Mouse (Mus musculus): ENCODE results near the gene Enc1.

Enc1 gene

DNA sequence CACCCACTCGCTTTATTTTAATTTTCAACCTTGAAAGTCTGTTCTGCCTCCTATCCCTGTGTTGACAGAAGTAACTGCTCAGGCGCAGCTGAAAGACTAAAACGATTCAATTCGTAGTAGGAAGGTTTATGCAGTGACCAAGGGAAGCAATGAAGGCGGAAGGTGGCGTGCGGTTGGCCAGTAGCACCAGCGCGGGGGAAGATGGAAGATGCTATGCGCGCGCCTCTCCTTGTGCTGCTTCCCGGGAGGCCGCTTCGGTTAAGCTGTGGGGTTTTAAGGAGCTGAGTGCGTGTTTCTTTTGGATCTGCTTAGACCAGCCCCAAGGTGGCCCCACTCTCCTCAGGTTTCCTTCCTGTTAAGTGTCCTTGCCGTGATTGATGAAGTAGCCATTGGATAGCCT lies 15.8 kb upstream of the Enc1 start:
- DNase-seq (ENCODE audit: low read depth in 2 of 2, low spot score in 2 of 2) = no peak

DNA sequence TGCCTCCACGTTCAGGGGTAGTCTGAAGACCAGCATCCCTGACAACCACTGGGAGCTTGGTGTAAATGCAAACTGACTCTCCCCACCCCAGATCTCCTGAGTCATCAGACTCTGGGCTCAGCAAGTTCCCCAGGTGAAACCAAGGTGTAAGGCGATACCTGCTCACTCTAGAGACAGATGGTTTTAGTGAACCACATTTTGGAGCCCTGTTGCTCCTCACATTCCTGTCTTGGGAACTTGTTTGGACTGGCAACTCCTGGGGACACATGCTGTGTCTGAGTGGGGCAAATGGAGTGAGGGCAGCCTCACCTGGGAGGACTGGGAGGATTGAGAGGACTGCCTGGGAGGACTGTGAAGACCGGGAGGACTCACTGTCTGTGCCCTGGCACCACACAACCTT lies 13.1 kb upstream of the Enc1 start:
- no peak for DNase-seq (ENCODE audit: low read depth in 2 of 2, low spot score in 2 of 2)

DNA sequence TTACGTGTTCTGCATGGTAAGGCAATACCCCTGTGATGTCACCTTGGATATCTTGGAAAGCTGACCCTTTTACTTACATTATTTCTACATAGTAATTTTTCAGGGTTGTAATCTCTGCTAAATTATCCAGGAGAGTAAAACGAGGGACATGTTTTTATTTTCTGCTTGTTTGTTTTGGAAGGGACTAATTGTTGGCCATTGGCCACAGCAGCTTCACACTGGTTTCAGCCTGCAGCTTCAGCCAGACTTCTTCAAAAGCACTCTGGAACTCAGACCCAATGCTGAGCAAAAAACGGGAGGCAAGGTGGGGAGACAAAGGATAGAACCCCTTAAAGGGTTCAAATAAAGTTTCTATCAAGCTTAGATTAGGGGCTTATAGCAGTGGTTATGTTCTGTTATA lies 10.8 kb upstream of the Enc1 start:
- no peak for DNase-seq (ENCODE audit: low read depth in 2 of 2, low spot score in 2 of 2)

DNA sequence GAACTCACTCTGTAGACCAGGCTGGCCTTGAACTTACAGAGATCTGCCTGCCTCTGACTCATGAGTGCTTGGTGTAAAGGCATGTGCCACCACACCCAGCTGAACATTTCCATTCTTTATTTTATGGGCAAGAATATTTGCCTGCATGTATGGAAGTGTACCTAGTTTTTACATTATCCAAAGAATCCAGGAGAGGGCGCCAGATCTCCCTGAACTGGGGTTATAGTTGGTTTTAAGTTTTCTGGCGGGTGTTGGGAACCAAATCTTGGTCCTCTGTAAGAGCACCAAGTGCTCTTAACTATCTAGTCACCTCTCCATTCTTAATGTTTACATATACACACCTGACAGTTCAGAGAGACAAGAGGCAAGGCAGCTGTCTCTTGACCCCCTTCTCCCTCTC lies 7.8 kb upstream of the Enc1 start:
- no peak for DNase-seq (ENCODE audit: low read depth in 2 of 2, low spot score in 2 of 2)

DNA sequence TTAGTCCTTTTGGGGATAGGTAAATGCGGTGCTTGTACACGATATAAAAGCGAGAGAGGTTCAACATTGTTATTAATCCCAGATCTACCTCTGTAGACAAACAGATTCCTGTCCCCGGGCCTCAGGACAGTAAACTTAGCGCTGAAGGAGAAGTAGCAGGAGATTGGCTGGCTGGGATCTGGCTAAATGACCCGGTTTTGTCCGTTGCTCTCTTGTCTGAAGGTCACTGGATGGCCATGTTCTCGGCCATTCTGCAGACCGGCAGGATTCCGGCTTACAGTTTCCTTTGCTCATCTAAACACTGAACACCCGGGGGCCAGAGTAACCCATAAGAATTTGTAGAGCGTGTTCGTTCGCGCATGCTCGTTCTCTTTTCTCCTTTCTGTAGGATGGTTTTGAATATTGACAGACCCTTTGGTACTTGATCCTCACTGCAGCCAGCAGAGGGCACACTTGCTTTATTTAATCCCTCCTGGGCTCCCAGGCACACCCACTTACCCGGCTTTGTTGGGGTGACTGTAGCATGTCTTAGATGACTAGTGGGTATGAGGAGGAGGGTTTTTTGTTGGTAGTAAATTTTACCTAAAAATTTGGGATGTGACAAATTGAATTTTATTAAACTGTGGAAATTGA lies 6.0 kb upstream of the Enc1 start:
- DNase-seq (ENCODE audit: low read depth in 2 of 2, low spot score in 2 of 2) = peak; percentile 74 to 81

DNA sequence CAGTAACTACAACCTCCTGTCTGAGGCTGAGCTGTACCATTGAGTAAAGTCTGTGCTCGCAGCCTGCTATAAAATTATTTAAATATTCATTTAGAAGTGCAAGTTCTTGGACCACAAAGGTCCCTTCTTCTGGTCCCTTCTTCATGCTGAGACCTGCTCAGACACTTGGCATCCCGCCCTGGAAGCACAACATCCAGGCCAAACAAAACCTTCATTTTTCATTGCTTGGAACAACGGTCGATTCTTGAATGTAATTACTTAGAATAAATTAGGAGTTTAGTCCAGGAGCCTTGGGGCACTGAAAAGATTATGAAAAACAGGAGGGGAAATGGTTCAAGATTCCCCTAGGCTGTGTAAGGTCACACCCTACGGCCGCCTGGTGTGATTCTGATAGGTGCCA lies 5.0 kb upstream of the Enc1 start:
- no peak for DNase-seq (ENCODE audit: low read depth in 2 of 2, low spot score in 2 of 2)

DNA sequence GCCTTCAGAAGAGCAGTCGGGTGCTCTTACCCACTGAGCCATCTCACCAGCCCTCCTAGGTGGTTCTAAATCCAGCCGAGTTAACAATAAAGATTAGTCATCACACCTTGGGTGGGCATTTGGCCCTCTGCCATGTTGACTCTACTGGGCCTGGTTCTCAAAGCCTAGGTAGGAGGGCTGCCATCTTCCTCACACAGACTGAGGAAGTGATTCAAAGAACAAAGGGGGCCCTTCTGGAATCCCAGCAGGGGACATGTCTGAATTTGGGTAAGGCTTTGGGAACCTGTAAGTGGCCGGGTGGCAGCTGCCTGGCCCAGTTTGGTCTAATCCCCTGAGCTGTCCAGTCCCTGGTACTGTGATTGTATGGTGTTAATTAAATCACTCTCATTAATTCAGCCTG lies 3.2 kb upstream of the Enc1 start:
- DNase-seq (ENCODE audit: low read depth in 2 of 2, low spot score in 2 of 2) = no peak

DNA sequence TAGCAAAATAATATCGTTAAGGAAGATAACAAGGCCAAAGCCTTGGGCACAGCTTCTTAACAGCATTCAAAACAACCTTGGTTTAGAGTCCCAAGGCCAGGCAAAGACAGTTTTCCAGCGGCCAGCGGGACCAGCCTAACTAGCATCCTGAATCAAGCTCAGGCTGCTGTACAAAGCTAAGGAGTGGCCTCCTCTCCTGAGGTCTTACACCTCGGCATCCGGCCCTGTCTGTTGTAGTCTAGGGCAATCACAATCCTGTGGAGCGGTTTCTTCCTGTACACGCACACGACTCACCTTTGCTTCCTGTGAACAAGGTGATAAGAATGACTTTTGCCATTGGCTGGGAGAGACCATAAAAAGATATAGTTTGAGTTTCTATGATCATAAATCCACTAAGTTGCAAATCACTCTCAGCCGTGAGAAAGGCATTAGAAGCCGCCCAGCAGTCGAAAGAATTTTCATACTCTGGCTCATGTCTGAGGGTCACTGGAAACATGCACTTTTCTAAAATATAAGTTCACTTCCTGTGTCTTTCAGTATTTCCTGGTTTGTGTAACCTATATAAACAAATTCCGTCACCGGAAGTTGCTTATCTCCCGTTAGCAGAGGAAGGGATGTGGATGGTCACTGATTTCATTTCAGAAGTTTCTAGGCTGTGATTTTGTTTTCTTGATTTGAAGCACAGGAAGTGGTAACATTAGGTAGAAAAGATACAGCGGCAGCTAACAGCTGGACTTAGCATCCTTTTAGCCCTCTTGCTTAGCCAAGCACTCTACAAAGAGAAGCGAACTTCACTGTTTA lies 2.5 kb upstream of the Enc1 start:
- no peak for DNase-seq (ENCODE audit: low read depth in 2 of 2, low spot score in 2 of 2)

DNA sequence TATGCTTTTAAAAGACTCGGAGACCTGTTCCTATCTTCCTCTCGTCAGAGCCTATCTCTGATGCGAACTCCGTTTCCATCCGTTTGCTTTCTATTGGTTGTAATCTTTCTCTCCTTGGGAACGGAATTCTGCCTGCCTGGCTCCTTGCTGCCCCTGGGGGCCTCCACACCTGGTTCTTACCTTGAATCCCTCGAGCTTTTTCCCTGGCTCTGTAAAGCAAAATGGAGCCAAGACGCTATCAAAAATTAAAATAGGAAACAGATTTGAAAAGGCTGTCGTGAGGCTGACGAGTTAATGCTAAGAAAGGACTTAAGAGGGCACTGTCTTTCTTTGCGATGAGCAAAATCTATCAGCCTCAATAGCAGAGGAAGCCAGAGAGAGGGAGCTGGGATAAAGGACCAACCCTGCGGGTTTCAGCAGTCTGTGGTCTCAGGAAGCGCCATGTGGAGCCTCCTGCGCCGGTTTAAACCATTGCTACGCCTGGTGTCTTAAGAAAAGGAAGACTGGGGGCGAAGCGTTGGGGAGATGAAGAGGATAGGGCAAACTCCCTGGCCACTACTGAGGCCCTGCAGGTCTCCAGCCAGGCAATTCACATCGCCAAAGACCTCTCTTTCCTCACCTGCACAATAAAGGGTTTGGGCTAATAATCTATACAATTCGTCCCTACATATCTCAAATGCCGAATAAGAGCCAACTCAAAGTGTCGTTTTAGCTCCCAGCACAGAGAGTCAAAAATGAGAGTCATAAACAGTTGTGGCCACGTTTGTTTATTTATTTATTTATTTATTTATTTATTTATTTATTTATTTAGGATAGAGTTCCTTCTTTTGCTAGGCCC lies 1.3 kb upstream of the Enc1 start:
- peak in 1 of 2 experiments; percentile 24 for DNase-seq (ENCODE audit: low read depth in 2 of 2, low spot score in 2 of 2)

DNA sequence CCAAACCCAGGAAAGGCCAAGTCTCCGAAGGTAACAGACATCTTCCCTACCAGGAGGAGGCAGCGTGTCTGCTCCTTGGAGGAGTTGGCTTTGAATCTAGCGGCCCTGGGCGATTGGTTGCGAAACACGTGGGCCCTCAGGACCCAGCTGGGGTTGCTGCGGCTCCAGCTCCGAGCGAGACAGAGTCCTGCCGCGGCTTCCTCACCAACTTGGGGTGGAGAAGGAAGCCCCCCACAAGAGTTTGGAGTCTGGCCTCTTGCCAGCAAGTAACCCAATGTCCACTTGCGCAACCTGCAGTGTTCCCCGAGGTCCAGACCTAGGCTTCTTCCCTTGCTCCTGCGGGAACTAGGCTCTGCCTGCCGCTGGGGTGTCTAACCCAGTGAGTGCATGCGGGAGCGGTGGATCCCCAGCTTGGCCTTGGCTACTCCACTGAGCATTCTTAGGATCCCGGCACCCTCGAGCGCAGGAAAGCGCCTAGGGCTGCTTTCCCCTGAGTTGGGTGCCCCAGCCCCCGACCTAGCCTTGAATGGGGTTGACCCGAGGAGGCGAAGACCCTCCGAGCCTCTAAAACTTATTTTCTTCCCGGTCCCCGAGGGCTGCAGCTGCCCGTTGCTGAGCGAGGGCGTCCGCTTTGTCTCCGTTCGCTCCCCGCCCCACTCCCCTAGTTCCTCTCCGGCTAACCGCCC lies 483 bp upstream of the Enc1 start:
- DNase-seq (ENCODE audit: low read depth in 2 of 2, low spot score in 2 of 2) = peak; percentile 44 to 54

DNA sequence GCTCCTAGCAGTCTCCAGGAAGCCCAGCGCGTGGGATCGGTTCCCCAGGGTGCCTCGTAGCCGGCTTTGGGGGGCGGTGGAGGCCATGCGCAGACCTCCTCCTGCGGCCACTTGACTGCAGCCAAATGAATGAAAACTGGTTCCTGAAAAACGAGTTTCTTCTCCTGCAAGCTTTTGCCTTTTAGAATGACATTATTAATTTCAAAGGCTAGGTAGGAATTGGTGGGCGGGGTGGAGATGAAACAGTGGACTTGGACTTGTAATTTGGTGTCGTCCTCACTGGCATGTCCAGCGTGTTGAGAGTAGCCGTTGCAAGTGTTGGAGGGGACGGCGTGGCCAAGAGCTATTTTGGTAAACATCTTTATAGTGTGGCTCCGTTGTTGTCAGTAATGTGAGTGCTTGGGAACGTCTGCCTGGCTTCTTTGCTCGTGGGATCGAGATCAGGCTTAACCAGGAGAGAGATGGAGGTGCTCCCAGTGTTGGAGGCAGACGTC lies 929 bp downstream of the Enc1 start:
- no peak for DNase-seq (ENCODE audit: low read depth in 2 of 2, low spot score in 2 of 2)

DNA sequence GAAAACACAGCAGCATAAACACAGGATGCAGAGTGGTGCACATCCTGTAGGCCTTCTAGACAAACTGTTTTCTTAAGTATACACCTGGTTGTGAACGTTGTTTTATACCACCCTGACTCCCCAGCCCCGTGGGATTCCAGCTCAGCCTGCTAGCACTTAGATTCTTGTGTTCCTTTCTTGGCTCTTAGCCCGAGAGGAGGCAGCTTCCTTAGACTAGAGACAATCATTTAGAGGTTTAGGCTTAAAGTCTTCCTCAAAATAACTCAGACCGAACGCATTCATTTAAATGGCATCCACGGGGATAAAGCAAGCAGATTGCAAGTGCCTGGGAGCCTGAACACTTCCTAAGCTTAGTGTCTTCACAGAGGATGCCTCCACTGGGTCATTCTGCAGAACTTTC lies 1.8 kb downstream of the Enc1 start:
- no peak for DNase-seq (ENCODE audit: low read depth in 2 of 2, low spot score in 2 of 2)

DNA sequence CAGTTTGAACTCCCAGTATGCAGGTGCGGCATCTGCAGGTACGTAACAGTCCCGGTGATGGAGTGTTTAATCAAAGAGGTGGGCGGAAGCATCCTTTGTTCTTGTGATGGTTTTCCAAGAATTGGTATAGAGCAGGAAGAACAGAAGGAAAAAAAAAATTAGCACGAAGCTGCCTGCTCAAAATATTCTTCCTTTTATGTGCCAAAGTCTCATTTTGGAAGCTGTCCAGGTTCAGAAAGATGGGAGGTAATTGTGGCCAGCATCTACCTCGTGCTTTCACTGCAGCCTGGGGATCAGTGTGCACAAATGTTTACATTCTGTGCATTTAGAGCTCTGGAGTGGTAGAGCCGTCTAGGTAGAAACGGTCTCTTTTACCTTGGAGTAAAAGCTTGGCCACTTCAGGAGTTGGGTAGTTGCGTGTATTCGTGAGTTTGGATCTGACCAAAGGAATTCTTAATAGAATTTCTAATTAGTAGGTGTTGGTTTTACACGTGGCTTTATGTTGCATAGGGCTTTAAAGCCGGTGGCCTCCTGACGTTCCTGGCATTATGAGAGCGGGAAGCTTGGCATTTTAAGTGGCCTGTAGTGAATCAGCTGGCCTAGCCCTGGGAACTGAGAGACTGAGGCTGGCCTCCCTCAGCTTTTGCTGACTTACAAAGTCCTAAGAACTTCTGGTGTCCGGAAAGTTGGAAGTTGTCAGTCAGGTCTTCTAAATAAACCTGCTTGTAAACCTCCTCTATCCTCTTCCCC lies 3.2 kb downstream of the Enc1 start:
- DNase-seq (ENCODE audit: low read depth in 2 of 2, low spot score in 2 of 2) = no peak

DNA sequence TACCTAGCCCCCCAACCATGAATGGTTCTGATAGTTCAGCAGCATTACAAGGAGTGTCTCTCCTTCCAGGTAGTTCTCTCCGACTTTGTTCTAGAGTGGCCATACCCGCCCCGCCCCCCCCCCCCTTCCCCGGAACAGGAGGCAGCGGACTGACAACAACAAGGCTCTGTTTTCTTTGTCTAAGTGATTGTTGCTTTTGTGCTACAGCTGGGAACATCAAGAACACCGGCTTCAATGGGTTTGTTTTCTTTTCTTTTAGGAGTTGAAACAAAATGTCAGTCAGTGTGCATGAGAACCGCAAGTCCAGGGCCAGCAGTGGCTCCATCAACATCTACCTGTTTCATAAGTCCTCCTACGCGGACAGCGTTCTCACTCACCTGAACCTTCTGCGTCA lies 3.8 kb downstream of the Enc1 start:
- DNase-seq (ENCODE audit: low read depth in 2 of 2, low spot score in 2 of 2) = no peak

DNA sequence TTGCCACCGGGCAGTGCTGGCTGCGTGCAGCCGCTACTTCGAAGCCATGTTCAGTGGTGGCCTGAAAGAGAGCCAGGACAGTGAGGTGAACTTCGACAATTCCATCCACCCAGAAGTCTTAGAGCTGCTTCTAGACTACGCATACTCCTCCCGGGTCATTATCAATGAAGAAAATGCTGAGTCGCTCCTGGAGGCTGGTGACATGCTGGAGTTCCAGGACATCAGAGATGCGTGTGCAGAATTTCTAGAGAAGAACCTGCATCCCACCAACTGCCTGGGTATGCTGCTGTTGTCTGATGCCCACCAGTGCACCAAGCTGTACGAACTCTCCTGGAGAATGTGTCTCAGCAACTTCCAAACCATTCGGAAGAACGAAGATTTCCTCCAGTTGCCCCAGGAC lies 4.3 kb downstream of the Enc1 start:
- no peak for DNase-seq (ENCODE audit: low read depth in 2 of 2, low spot score in 2 of 2)

DNA sequence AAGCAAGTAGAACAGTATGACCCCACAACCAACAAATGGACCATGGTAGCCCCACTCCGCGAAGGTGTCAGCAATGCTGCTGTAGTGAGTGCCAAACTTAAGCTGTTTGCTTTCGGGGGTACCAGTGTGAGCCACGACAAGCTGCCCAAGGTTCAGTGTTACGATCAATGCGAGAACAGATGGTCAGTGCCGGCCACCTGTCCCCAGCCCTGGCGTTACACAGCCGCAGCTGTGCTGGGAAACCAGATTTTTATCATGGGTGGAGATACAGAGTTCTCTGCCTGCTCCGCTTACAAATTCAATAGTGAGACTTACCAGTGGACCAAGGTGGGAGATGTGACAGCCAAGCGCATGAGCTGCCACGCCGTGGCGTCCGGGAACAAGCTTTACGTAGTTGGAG lies 5.3 kb downstream of the Enc1 start:
- DNase-seq (ENCODE audit: low read depth in 2 of 2, low spot score in 2 of 2) = no peak

DNA sequence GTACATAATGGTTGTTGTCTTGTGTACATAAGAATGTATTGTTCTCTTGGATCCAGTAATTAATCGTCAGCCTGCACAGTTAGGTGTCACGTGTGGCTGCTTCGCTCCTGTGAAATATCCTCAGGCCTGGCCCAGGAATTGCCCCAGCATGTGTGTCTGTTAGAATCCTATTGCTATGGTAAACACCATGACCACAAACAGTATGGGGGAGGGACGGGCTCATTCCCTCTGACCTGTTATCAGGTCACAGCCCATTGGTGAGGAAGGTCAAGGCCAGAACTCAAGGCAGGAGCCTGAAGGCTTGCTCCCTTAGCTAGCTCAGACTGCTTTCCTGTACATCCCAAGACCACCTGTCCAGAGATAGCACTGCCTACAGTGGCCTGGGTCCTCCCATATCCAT lies 6.8 kb downstream of the Enc1 start:
- no peak for DNase-seq (ENCODE audit: low read depth in 2 of 2, low spot score in 2 of 2)

DNA sequence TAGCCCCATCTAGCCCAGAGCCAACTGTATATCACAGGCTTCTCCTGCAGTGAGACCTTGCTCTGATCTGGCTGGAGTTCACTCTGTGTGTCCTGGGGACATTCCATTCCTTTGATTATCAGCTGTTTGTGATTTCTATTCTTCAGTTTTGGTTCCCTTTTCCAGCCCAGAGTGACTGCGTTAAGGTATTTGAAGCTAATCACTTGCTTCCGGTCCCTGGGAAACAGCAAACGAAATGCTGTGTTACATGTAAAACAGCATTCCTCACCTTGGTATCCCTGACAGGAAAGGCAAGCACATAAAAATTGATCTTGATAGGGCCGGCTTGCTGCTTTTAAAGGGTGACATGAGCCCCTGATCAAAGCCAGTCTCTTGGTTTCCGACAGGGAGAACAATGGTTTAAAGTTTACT lies 8.2 kb downstream of the Enc1 start:
- DNase-seq (ENCODE audit: low read depth in 2 of 2, low spot score in 2 of 2) = no peak

DNA sequence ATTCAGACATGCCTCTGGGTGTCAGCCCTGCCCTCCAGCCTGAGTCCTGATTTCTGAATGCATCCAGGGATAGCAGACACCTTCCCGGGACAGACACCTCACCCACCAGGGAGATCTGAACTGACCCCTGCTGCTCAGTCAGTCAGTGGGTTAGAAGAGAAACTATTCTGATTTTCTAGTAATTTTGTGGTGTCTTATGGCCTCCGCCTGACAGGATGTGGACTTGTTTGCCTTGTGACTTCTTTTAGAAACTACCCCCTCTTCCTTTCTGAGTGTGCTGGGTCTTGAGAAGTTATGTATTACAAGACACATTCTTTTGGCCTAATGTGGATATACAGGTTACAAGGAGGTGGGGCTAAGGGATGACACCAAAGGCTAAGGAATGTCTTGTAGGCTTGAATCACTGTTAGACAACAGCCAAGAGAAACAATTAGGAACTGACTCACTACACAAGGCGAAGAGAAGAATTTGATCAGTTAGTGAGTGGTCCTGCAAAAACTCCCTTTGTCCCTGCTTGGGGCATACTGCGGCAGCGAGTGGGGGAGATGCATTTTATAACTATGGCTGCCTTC lies 8.7 kb downstream of the Enc1 start:
- no peak for DNase-seq (ENCODE audit: low read depth in 2 of 2, low spot score in 2 of 2)

DNA sequence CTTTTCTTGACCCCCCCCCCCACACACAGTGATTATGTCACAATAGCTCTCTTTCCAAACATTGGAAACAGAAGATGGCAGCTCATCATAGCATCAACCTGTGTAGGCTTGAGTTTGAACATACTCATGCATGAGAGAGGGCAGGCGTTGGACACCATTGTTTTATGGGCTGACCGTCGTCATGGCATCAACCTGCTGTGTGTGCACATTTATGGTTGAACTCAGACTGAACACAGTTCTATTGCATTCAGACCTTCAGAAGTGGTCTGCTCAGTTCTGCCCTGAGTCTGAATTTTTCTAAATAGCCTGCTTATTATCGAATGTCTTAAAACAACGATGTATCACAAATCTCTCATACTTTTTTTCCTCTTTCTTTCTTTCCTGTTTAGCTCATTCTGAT lies 9.2 kb downstream of the Enc1 start:
- no peak for DNase-seq (ENCODE audit: low read depth in 2 of 2, low spot score in 2 of 2)
